Mouse (Mus musculus): ENCODE data around the gene Kcnip1. TPM values are rescaled to one million over a fixed set of nuclear protein-coding genes. Genes with fewer than 3 reads are reported as not detected.

The Kcnip1 gene
- total and polyA plus RNA-seq, 3 experiments, result 0.04 to 0.17 TPM; not detected in 1

DNA sequence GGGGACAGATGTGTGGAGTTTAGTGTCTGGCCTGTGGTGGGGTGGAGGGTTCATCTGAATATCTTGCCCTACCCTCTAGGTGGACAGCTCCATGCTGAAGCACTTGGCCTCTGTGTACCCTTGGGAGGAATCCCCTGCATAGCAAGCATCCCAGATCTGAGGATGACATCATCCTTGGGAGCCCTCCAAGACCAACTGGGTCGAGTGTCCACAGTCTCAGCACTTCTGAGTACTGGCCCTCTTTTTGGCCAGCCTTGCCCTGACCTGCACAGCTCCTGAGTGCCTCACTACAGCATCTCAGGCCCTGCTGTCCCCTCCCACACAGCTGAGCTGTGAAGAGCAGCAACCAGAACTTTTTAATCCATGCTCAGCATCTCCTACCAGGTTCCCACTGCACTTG, 193.0 kb downstream of the Kcnip1 start:
- Histone ChIP-seq H3K79me2 (replicated peaks; ENCODE audit: control insufficient read depth, extremely low read depth, insufficient read depth, poor library complexity, severe bottlenecking) (no peaks in the 10 kb centered on the region), H3K9ac (ENCODE audit: insufficient read depth, low read depth) (no peak overlapping the region), H3K27ac (ENCODE audit: insufficient read depth, low read depth) (no peak overlapping the region), H3K27me3 (replicated peaks) (peaks cover 95% of the 10 kb centered on the region), H3K4me3 (replicated peaks in 1 of 3; ENCODE audit: low read depth in 2 of 3, low read length in 2 of 3, poor library complexity in 1 of 3) (no peak overlapping the region), H3K36me3 (replicated peaks in 1 of 2; ENCODE audit: control insufficient read depth in 1 of 2, insufficient read depth in 1 of 2, low read length in 1 of 2) (no peaks in the 10 kb centered on the region), H3K4me2 (ENCODE audit: insufficient read depth, low read depth, poor library complexity, severe bottlenecking) (no peak overlapping the region), H3K9me3 (replicated peaks; ENCODE audit: low read length) (no peaks in the 10 kb centered on the region), H3K4me1 (ENCODE audit: control insufficient read depth in 1 of 2, insufficient read depth in 2 of 2) (peaks cover 0 to 7% of the 10 kb centered on the region in 2 experiments; a peak in 2 of 4 replicates)
- no peak for DNase-seq (ENCODE audit: extremely low read depth)
- TF ChIP-seq ZNF384 (IDR thresholded peaks at IDR 0.05; ENCODE audit: low read depth, low read length) (no peak), USF2 (conservative IDR thresholded peaks at IDR 0.05; ENCODE audit: low read depth, low read length) (no peak)
- dilution Hi-C loops (cut with MboI; ENCODE audit: extremely low pct_ligation_motif_present, extremely low pct_unique_long_range_greater_than_20kb, low sequenced_read_pairs), result no loop called here
- in situ Hi-C loops (cut with MboI; ENCODE audit: low pct_ligation_motif_present, low pct_unique_long_range_greater_than_20kb, low sequenced_read_pairs), result no loop called here

DNA sequence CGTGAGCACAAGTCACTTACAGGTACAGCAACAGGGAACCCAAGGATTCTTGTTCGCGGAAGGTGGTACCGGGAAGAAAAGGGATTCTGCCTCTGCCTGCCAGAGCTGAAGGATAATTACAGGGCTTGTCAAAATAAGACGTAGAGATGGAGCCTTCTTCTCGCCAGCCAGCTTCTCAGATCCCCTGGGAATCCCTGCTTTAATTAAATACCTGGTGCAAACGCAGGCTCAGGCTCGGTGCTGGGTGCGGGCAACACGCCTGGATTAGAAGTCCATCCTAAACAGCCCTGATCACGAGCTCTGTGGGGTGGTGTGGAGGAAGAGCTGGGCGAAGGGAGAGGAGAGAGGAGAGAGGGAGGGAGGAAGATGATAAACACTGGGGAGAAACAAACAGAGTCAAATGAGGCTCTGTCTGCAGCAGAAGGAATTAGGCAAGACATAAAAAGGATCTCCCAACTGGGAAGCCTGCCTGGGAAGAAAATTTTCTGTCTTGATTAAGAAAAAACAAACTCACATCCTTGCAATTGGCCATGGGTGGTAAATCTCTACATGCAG, 194.8 kb downstream of the Kcnip1 start:
- Histone ChIP-seq H3K9me3 (replicated peaks; ENCODE audit: low read length) (no peaks in the 10 kb centered on the region), H3K79me2 (replicated peaks; ENCODE audit: control insufficient read depth, extremely low read depth, insufficient read depth, poor library complexity, severe bottlenecking) (no peaks in the 10 kb centered on the region), H3K4me3 (replicated peaks in 1 of 3; ENCODE audit: low read depth in 2 of 3, low read length in 2 of 3, poor library complexity in 1 of 3) (no peak overlapping the region), H3K4me1 (ENCODE audit: control insufficient read depth in 1 of 2, insufficient read depth in 2 of 2) (peaks cover 0 to 7% of the 10 kb centered on the region in 2 experiments; a peak in 2 of 4 replicates), H3K36me3 (replicated peaks in 1 of 2; ENCODE audit: control insufficient read depth in 1 of 2, insufficient read depth in 1 of 2, low read length in 1 of 2) (no peaks in the 10 kb centered on the region), H3K27me3 (replicated peaks) (peaks cover 90% of the 10 kb centered on the region), H3K27ac (ENCODE audit: insufficient read depth, low read depth) (no peak overlapping the region), H3K4me2 (ENCODE audit: insufficient read depth, low read depth, poor library complexity, severe bottlenecking) (no peak overlapping the region), H3K9ac (ENCODE audit: insufficient read depth, low read depth) (no peak overlapping the region)
- dilution Hi-C loops (cut with MboI; ENCODE audit: extremely low pct_ligation_motif_present, extremely low pct_unique_long_range_greater_than_20kb, low sequenced_read_pairs), result no loop called here
- in situ Hi-C loops (cut with MboI; ENCODE audit: low pct_ligation_motif_present, low pct_unique_long_range_greater_than_20kb, low sequenced_read_pairs), result no loop called here
- DNase-seq (ENCODE audit: extremely low read depth), result no peak
- no peak for TF ChIP-seq RCOR1 (conservative IDR thresholded peaks at IDR 0.05; ENCODE audit: low read depth, low read length)
- TF ChIP-seq USF2 (conservative IDR thresholded peaks at IDR 0.05; ENCODE audit: low read depth, low read length), result no peak
- no peak for TF ChIP-seq ETS1 (conservative IDR thresholded peaks at IDR 0.05; ENCODE audit: low read depth, low read length)
- TF ChIP-seq SIN3A (IDR thresholded peaks at IDR 0.05; ENCODE audit: low read length), result no peak
- no peak for TF ChIP-seq CTCF (conservative IDR thresholded peaks at IDR 0.05 in 1 of 2, IDR thresholded peaks at IDR 0.05 in 1 of 2; ENCODE audit: low read depth in 2 of 2, low read length in 2 of 2)
- no peak for TF ChIP-seq POLR2A (IDR thresholded peaks at IDR 0.05; ENCODE audit: low read depth, low read length)
- TF ChIP-seq JUN (IDR thresholded peaks at IDR 0.05; ENCODE audit: insufficient read depth, low read depth, low read length), result no peak
- no peak for TF ChIP-seq MAFK (IDR thresholded peaks at IDR 0.05; ENCODE audit: insufficient replicate concordance, low read length)
- TF ChIP-seq HCFC1 (IDR thresholded peaks at IDR 0.05; ENCODE audit: low read depth, low read length), result no peak
- TF ChIP-seq ZNF384 (IDR thresholded peaks at IDR 0.05; ENCODE audit: low read depth, low read length), result no peak
- no peak for TF ChIP-seq JUND (conservative IDR thresholded peaks at IDR 0.05; ENCODE audit: low read depth, low read length)
- TF ChIP-seq E2F4 (IDR thresholded peaks at IDR 0.05; ENCODE audit: insufficient replicate concordance, low read depth, low read length), result no peak
- TF ChIP-seq GABPA (IDR thresholded peaks at IDR 0.05; ENCODE audit: insufficient replicate concordance, low read depth, low read length), result no peak
- TF ChIP-seq EP300 (IDR thresholded peaks at IDR 0.05; ENCODE audit: low read length), result no peak
- no peak for TF ChIP-seq KAT2A (IDR thresholded peaks at IDR 0.05; ENCODE audit: insufficient replicate concordance, low read length)
- TF ChIP-seq NELFE (IDR thresholded peaks at IDR 0.05; ENCODE audit: low read depth, low read length), result no peak
